In genomic region chr1:21455971-21456370, GRCm38 (mm10) we compare ENCODE assay signal across 17 mouse cellular contexts.
"Had no signal": no experiment of that assay in that cellular context is flagged by ENCODE, and none has a peak within 500 bp of the region (broad histone marks: within the 10 kb centered on the region; RNA-seq: fewer than 3 reads in every experiment).

No protein-coding gene starts in this region.

- H3K4me2 ChIP-seq: lung, embryonic 15.5 days; neural tube, embryonic 13.5 days; neural tube, embryonic 15.5 days had no signal

- H3K4me3 ChIP-seq: lung, embryonic 15.5 days; midbrain, embryonic 10.5 days; myocyte; neural tube, embryonic 13.5 days; neural tube, embryonic 15.5 days had no signal

- H3K9ac ChIP-seq: liver, embryonic 14.5 days; lung, embryonic 15.5 days; neural tube, embryonic 13.5 days; neural tube, embryonic 15.5 days had no signal

- H3K27me3 ChIP-seq: lung, embryonic 15.5 days; neural tube, embryonic 13.5 days; neural tube, embryonic 15.5 days had no signal

- H3K4me1 ChIP-seq: lung, embryonic 15.5 days; neural tube, embryonic 13.5 days had no signal

- ATAC-seq: lung, postnatal 0 days; midbrain, embryonic 16.5 days had no signal

- H3K27ac ChIP-seq: liver, embryonic 14.5 days; lung, embryonic 15.5 days; midbrain, embryonic 10.5 days; neural tube, embryonic 13.5 days; neural tube, embryonic 15.5 days had no signal

- H3K9me3 ChIP-seq: lung, embryonic 15.5 days; midbrain, embryonic 10.5 days; neural tube, embryonic 13.5 days; neural tube, embryonic 15.5 days had no signal

- H3K36me3 ChIP-seq: lung, embryonic 15.5 days; midbrain, embryonic 10.5 days; neural tube, embryonic 13.5 days; neural tube, embryonic 15.5 days had no signal

- DNase-seq: lung, adult 18-20 months; midbrain, embryonic 14.5 days; retina, postnatal 1 day; right cerebral cortex, adult 18-20 months; right cerebral cortex, postnatal 14 days; spleen, adult 18-20 months; thymus, adult 18-20 months; thymus, postnatal 14 days; thymus, postnatal 36 days had no signal
